Mouse (Mus musculus) erythroblast, embryonic 14.5 days (primary cell): Measurements from ENCODE around the gene Erf.
A peak's percentile ranks its signal among the peaks of the same experiment; 100 is the strongest.

Source experiments
- GATA1 ChIP-seq: IDR thresholded peaks from 2 replicates; pipeline ENCODE4 v1.6.1; 2012; ENCODE audit warnings: low read length, inconsistent platforms, mixed read lengths
- TAL1 ChIP-seq: IDR thresholded peaks from 3 replicates; pipeline ENCODE4 v1.6.1; 2012; ENCODE audit warnings: low read length, inconsistent platforms, mixed read lengths

- TF ChIP-seq TAL1 (no peak), GATA1 (peak; percentile 38)
Observed at GRCm38 (mm10) chr7:25278341-25279075, 27.9 kb upstream of the Erf start.
